Mouse (Mus musculus) MEL-GATA-1-ER (cell line): Measurements from ENCODE around the gene Gm5861.
"Not testable (repeated sequence)": the region's sequence is repeated elsewhere in the genome, so short reads cannot be mapped to it uniquely, and the experiment has no call there.

Experiments used
- DNase-seq: peaks from one replicate; pipeline ENCODE4 v3.0.0-alpha.2; 2012; ENCODE audit warnings: low read depth; ENCODE audit errors: extremely low read depth

Gene Gm5861

GRCm38 (mm10) chr5:11182772-11183171, at the start of gene Gm5861:
TSS of gene Gm5861 (plus strand) at chr5:11183072.
- DNase-seq: not testable (repeated sequence)

- DNase-seq: not testable (repeated sequence)
These were observed 44.8 kb upstream of the Gm5861 start for GRCm38 (mm10) chr5:11138031-11138430.
